Mouse (Mus musculus) megakaryocyte, embryonic 14.5 days (primary cell): ENCODE measurements around the gene Man1c1. TPM values are rescaled to one million over a fixed set of nuclear protein-coding genes. Genes with fewer than 3 reads are reported as not detected.

Experiments
- H3K27me3 ChIP-seq: replicated peaks from 2 replicates; pipeline ENCODE3; 2012; ENCODE audit warnings: inconsistent platforms
- H3K36me3 ChIP-seq: replicated peaks from 2 replicates; pipeline ENCODE3; 2012; ENCODE audit warnings: low read length, inconsistent platforms, mixed read lengths
- H3K4me1 ChIP-seq: 2 replicates; pipeline ENCODE4 v1.6.1; 2012; ENCODE audit warnings: inconsistent platforms
- H3K4me3 ChIP-seq: replicated peaks from 2 replicates; pipeline ENCODE3; 2012; ENCODE audit warnings: moderate library complexity, mild to moderate bottlenecking, inconsistent platforms
- H3K9me3 ChIP-seq: 2 replicates; pipeline ENCODE4 v1.6.1; 2012; ENCODE audit warnings: inconsistent platforms
- FLI1 ChIP-seq: IDR thresholded peaks from 2 replicates; pipeline ENCODE4 v1.6.1; 2012; ENCODE audit warnings: low read length, inconsistent platforms, mixed read lengths
- GATA1 ChIP-seq: IDR thresholded peaks from 3 replicates; pipeline ENCODE4 v1.6.1; 2012; ENCODE audit warnings: mixed read lengths, low read length, inconsistent platforms, borderline replicate concordance
- polyA plus RNA-seq: library from polyadenylated mRNA; stranded (reverse); fragments of >175 nt; gene quantifications from 2 replicates; pipeline ENCODE4 v1.2.3, GENCODE M21; 2012; ENCODE audit warnings: low replicate concordance; ENCODE audit not compliant: insufficient read depth

Man1c1 gene
- polyA plus RNA-seq, 1 experiment = 5.9 TPM

DNA sequence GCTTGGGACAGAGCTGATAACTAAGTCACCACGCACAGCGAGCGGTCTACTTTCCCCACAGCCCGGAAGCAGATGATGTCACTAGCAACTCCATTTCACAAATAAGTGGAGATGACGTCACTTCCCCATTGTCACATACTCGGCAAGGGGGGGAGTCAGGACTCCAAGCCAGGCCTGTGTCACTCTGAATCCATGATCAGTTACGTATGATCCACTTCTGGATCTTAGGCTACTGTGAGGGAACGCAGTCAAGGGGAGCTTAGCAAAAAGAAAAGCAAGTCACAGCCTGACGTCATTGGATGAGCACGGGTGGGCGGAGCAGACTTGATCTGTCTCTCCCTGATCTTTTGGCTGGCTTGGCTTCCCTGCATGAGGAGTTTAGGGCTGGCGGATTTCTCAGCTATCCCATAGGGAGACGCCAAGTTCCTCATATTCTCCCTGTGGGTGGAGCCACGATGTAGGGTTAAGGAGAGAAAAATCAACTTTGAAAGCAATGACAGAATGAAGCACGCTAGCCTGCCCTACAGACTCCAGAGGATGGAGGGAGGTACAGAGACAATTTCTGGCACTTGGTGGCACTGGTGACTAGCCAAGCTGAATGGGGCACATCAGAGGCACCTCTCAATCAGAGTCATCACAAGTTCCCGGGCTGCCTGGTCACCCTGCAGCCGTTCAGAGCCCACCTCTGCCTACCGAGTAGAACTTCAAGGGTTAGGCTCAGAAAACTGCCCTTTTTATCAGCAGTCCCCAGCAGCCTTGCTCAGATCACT lies 155.7 kb downstream of the Man1c1 start:
- H3K27me3 ChIP-seq = peaks cover 44% of the 10 kb centered on the region
- peak overlapping the region; percentile 33 for H3K4me3 ChIP-seq
- TF ChIP-seq FLI1 = no peak
- no peak for TF ChIP-seq GATA1
- H3K9me3 ChIP-seq = peaks cover 14% of the 10 kb centered on the region
- H3K36me3 ChIP-seq = peaks cover 68% of the 10 kb centered on the region
- H3K4me1 ChIP-seq = peaks cover 39% of the 10 kb centered on the region

DNA sequence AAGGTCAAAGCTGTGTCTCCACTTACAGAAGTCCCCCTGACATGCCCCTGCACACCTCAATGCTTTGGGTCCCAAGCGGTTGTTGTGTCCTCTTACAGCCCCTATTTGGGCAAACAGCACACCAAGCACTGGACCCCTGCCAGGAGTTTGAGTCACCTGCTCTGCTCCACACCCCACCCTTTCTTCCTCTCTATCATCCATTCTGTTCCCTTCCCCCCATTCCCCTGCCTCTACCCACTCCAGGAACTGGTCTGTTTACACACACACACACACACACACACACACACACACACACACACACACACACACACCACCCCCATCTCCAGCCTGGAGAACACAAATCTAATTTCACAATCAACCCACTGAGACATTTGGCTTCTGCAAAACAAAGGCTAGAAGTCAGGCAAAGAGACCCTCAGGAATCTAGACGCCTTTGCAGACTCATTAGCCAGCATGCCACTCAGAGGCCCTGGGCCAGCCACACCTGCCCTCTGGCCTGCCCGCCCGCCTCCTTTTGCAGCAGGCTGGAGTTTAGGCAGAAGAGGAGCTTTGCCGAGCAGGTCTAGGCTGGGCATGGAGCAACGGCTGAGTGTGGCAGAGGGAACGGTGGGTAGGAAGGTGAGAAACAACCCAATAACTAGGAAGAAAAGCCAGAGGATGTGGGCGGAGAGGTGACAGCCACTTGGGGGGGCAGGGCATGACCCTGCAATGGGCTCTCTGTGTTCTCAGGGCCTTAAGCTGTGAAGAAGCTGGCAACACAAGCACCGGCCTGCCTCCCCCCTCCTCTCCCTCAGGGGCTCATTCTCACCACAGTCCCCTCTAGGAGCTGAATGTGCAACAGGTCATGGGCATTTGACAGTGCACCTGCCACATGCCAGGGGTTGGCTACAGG lies 157.0 kb downstream of the Man1c1 start:
- no peak for TF ChIP-seq GATA1
- TF ChIP-seq FLI1 = no peak
- Histone ChIP-seq H3K4me1 (peaks cover 43% of the 10 kb centered on the region), H3K9me3 (peaks cover 14% of the 10 kb centered on the region), H3K4me3 (peak overlapping the region; percentile 20), H3K36me3 (peaks cover 80% of the 10 kb centered on the region), H3K27me3 (peaks cover 43% of the 10 kb centered on the region)

DNA sequence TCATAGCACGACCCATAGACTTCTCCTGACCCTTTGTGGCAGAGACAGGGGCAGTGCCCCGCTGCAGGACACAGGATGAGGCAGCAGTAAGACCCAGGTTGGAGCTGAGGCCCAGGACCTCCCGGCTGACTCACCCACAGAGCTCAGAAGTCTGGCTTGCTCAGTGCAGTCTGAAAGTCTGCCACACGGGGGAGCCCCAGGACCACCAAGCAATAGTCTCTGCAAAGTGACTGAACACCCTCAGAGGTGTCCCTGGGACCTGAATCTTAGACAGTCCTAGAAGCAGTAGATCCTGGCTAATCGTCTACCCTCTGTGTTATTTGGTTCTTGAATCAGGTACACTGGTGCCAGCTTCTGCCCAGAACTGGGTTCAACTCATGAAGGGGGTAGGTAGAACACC lies 160.8 kb downstream of the Man1c1 start:
- Histone ChIP-seq H3K9me3 (no peaks in the 10 kb centered on the region), H3K36me3 (peaks cover 87% of the 10 kb centered on the region), H3K4me3 (no peak overlapping the region), H3K27me3 (peaks cover 28% of the 10 kb centered on the region), H3K4me1 (peaks cover 24% of the 10 kb centered on the region)
- TF ChIP-seq GATA1 (no peak), FLI1 (no peak)

DNA sequence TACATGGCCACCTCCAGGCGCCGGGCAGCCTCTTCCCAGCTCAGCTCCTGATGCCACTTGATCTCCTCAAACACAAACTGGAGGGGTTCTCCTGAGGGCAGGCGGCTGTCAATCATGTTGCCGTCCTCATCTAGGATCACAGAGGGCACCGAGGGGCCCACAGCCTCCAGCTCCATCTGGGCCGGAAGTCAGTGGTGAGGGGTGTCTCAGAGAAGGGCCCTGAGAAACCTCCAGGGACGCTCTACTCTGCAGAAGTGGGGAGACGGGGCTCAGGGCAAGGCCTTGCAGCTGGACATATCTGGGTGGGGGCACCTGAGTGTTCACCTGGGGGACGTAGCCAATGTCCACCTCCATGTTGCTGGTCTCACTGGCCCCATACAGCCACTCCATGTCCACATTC lies 161.4 kb downstream of the Man1c1 start:
- TF ChIP-seq GATA1 = no peak
- TF ChIP-seq FLI1 = no peak
- peaks cover 26% of the 10 kb centered on the region for H3K27me3 ChIP-seq
- no peaks in the 10 kb centered on the region for H3K9me3 ChIP-seq
- peaks cover 19% of the 10 kb centered on the region for H3K4me1 ChIP-seq
- H3K4me3 ChIP-seq = no peak overlapping the region
- H3K36me3 ChIP-seq = peaks cover 82% of the 10 kb centered on the region

DNA sequence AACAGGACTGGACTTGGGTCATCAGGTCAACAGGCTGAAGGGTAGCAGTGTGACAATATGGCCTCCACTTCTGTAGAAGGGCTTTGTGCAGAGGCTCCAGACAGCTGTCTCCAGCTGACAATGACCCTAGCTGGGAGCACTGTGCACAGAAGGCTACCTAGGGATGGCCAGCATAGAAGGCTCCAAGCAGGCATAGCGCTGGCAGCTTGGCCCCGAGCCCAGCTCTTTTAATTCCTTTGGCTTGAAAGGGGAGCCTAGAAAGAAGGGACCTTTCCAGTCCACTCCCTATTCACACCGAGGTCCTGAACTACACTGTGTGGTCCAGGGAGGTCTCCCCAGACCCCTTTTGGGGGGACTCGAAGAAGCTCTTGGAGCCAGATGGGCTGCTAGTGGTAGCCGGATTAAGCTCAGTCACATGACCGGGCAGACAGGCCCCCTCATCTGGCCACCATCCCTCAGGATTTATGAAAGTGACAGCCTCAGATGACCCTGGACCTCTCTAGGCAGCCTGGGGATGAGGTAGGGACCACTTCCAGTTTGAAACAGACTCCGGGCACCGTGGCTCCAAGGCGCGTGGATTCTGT lies 165.0 kb downstream of the Man1c1 start:
- H3K27me3 ChIP-seq = peaks cover 5% of the 10 kb centered on the region
- H3K4me1 ChIP-seq = peaks cover 27% of the 10 kb centered on the region
- H3K36me3 ChIP-seq = peaks cover 49% of the 10 kb centered on the region
- no peaks in the 10 kb centered on the region for H3K9me3 ChIP-seq
- no peak overlapping the region for H3K4me3 ChIP-seq
- no peak for TF ChIP-seq FLI1
- no peak for TF ChIP-seq GATA1

DNA sequence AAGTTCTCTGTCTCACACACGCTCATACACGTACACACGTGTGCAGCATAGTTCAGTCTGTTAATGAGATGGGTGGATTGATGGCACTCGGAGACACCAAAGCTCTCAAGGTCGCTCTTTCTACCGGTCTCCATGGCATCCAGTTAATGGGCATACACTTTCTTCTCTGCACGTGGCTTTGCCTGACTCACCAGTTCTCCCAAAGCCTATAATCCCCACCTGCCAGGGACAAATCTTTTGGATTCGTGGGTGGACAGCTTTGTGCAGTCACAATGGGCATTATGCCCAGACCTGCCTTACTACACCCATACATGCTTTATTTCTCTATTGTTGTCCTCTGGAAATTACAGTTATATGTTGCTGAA lies 168.3 kb downstream of the Man1c1 start:
- Histone ChIP-seq H3K36me3 (peaks cover 35% of the 10 kb centered on the region), H3K27me3 (peaks cover 3% of the 10 kb centered on the region), H3K9me3 (no peaks in the 10 kb centered on the region), H3K4me1 (peaks cover 48% of the 10 kb centered on the region), H3K4me3 (peak overlapping the region; percentile 97)
- TF ChIP-seq GATA1 = no peak
- TF ChIP-seq FLI1 = no peak

DNA sequence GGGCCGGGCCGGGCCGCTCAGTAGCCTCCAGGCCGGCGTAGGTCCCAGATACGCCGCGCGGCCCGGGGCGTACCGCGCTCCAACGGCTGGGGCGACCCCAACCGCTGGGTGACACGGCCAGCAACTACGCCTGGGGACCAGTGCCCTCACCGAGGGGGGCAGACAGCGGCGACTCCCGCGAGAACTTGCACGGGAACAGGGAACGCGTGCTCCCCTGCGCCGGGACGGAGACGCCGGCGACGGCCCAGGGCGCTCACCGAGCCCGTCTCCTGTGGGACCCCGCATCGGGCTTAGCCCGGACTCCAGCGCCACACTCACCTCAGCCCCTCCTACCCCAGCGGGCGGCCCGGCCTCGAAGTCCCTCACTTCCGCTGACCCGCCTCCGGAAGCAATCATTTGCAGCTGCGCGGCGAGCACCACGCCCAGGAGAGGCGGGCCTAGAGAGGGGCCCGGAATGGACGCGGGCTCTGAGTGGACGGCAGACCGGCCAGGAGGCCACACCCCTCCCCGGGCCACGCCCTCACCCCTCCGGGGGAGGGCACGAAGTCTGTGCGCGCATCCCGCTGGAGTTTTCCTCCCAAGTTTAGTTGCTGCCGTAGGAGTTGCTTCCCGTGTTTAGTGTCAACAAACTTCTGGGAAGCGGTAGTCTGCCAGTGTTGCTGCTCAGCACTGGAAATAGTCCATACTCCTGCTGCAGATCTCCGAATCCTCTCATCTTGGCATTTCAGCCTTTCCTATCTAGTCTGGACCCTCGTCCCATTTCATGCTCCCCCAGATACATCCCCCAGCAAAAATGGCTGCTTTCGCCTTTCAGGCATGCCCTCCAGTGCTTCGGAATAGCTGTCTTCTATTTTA lies 168.9 kb downstream of the Man1c1 start, which contains the start of gene Mtfr1l:
Mtfr1l (minus strand) TSS at position 456 of the 855 bp plus-strand sequence.
- H3K36me3 ChIP-seq = peaks cover 35% of the 10 kb centered on the region
- TF ChIP-seq FLI1 = no peak
- no peak for TF ChIP-seq GATA1
- H3K9me3 ChIP-seq = no peaks in the 10 kb centered on the region
- peaks cover 3% of the 10 kb centered on the region for H3K27me3 ChIP-seq
- H3K4me1 ChIP-seq = peaks cover 52% of the 10 kb centered on the region
- peak within 1 kb of the TSS; percentile 97 for H3K4me3 ChIP-seq

DNA sequence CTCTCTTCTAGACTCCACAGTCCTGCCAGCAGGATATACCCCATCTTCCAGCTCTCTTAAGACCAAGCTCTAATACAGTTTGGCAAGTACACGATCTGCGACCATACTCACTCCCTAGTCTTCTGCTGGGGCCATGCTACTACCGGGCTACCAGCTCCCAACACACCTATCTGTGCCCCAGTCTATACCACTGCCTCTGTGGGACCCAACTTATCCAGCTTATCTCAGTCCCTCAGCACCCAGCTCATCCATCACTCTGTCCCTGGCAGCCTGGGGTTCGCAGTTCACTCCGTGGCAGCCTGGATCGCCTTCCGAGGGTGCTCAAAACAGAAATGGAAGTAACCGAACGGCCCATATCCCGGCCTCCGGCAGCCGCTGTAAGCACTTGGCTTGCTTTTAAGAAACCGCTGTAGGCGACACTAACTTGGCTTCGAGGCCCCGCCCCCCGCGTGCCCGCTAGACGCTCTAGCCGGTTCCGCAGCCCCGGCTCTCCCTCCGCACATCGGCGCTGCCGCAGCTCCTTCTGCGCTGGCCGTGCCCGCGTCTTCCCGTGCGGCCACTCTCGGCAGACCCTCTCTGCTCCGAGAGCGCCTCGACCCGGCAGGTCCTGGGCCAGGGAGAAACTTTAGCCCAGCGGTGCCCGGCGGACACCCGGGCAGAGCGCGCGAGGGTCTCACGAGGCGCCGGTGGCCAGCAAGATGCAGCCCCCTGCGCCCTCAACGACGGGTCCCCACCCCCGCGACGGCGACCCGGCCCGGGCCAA lies 169.8 kb downstream of the Man1c1 start:
- H3K4me1 ChIP-seq = peaks cover 54% of the 10 kb centered on the region
- TF ChIP-seq FLI1 = no peak
- no peak for TF ChIP-seq GATA1

More for the DNA sequence above, 169.8 kb downstream of the Man1c1 start:
- Histone ChIP-seq H3K27me3 (peaks cover 3% of the 10 kb centered on the region), H3K4me3 (peak overlapping the region; percentile 97), H3K9me3 (no peaks in the 10 kb centered on the region), H3K36me3 (peaks cover 35% of the 10 kb centered on the region)
